Mouse (Mus musculus) hematopoietic stem cell, adult 5-6 weeks (primary cell): ENCODE data around the gene 3100002H09Rik. TPM values are rescaled to one million over a fixed set of nuclear protein-coding genes. Genes with fewer than 3 reads are reported as not detected.

ENCODE experiments used
- ATAC-seq, 2 experiments: fragments of 125-278 bp in 1 of 2; replicated peaks in 1 of 2; 2 replicates each; pipeline ENCODE4 v1.8.0; 2016 to 2017; ENCODE audit warnings: inconsistent platforms in 2 of 2, mild to moderate bottlenecking in 2 of 2, moderate number of reproducible peaks in 2 of 2, low read depth in 1 of 2, moderate TSS enrichment in 1 of 2; ENCODE audit not compliant: low FRiP score in 2 of 2, poor library complexity in 2 of 2, severe bottlenecking in 2 of 2, insufficient read depth in 1 of 2, low TSS enrichment in 1 of 2
- total RNA-seq: library from RNA; stranded (forward); fragments of 172-1452, 232-1000 nt; gene quantifications from 2 replicates; pipeline ENCODE4 v1.2.3, GENCODE M21; 2017

The 3100002H09Rik gene
- total RNA-seq, 1 experiment from 2014 or later, result not detected

GRCm38 (mm10) chr4:124575269-124575954, 35.2 kb downstream of the 3100002H09Rik start:
- no peak for ATAC-seq

GRCm38 (mm10) chr4:124573586-124573985, 37.0 kb downstream of the 3100002H09Rik start:
- no peak for ATAC-seq

GRCm38 (mm10) chr4:124570977-124571376, 39.6 kb downstream of the 3100002H09Rik start:
- ATAC-seq, result no peak

GRCm38 (mm10) chr4:124569661-124570060, 40.9 kb downstream of the 3100002H09Rik start:
- ATAC-seq, result no peak

- ATAC-seq, result no peak
Measured at GRCm38 (mm10) chr4:124563371-124563770, 47.2 kb downstream of the 3100002H09Rik start.

GRCm38 (mm10) chr4:124562721-124563120, 47.9 kb downstream of the 3100002H09Rik start:
- no peak for ATAC-seq

Other genes with a start within 250 kb of the 3100002H09Rik start
- gene Pou3f1, start 46.0 kb upstream of the 3100002H09Rik start, total RNA-seq, result not detected in 2 replicates
- 77.8 and 93.4 TPM in 2 replicates for gene Utp11, start 82.8 kb upstream of the 3100002H09Rik start, total RNA-seq
- 9.7 and 15.5 TPM in 2 replicates for gene Fhl3, start 89.9 kb upstream of the 3100002H09Rik start, total RNA-seq
- gene Sf3a3, start 104.0 kb upstream of the 3100002H09Rik start, total RNA-seq, result 118 and 153 TPM in 2 replicates
- 33.5 and 42.3 TPM in 2 replicates for gene Inpp5b, start 131.0 kb upstream of the 3100002H09Rik start, total RNA-seq
- 24.5 and 35.9 TPM in 2 replicates for gene Mtf1, start 191.3 kb upstream of the 3100002H09Rik start, total RNA-seq
- 37.7 and 54.7 TPM in 2 replicates for gene Yrdc, start 239.9 kb upstream of the 3100002H09Rik start, total RNA-seq
- 6.4 and 7.6 TPM in 2 replicates for gene 1110065P20Rik, start 240.4 kb upstream of the 3100002H09Rik start, total RNA-seq